Mouse (Mus musculus): ENCODE results near the gene Hnrnpf. TPM values are rescaled to one million over a fixed set of nuclear protein-coding genes. Genes with fewer than 3 reads are reported as not detected.

Hnrnpf gene
- total and polyA plus RNA-seq, 3 experiments: 598 to 1,196 (median 790) TPM

GRCm38 (mm10) chr6:117907979-117908355, 7.8 kb downstream of the Hnrnpf start:
- Histone ChIP-seq H3K4me1 (ENCODE audit: control insufficient read depth in 1 of 2, insufficient read depth in 2 of 2) (peaks cover 2 to 40% of the 10 kb centered on the region in 2 experiments; a peak in 3 of 4 replicates), H3K9ac (ENCODE audit: insufficient read depth, low read depth) (peak overlapping the region; percentile 92), H3K4me3 (replicated peaks in 1 of 3; ENCODE audit: low read depth in 2 of 3, low read length in 2 of 3, poor library complexity in 1 of 3) (peak overlapping the region; percentile 86 to 99 (median 96)), H3K27ac (ENCODE audit: insufficient read depth, low read depth) (peak overlapping the region; percentile 54), H3K27me3 (replicated peaks) (no peaks in the 10 kb centered on the region), H3K79me2 (replicated peaks; ENCODE audit: control insufficient read depth, extremely low read depth, insufficient read depth, poor library complexity, severe bottlenecking) (peaks cover 86% of the 10 kb centered on the region), H3K9me3 (replicated peaks; ENCODE audit: low read length) (no peaks in the 10 kb centered on the region), H3K36me3 (replicated peaks in 1 of 2; ENCODE audit: control insufficient read depth in 1 of 2, insufficient read depth in 1 of 2, low read length in 1 of 2) (peaks cover 0 to 12% of the 10 kb centered on the region in 2 experiments), H3K4me2 (ENCODE audit: insufficient read depth, low read depth, poor library complexity, severe bottlenecking) (peak overlapping the region; percentile 82)
- DNase-seq (ENCODE audit: extremely low read depth): no peak
- TF ChIP-seq E2F4 (IDR thresholded peaks at IDR 0.05; ENCODE audit: insufficient replicate concordance, low read depth, low read length): no peak
- TF ChIP-seq POLR2AphosphoS2 (IDR thresholded peaks at IDR 0.05; ENCODE audit: low read depth, low read length): peak; percentile 11; the same call in 1 of the 2 replicates
- 0 out of 2 replicates have a peak, but pooled peaks have one; percentile 43 for TF ChIP-seq SIN3A (IDR thresholded peaks at IDR 0.05; ENCODE audit: low read length)
- in situ Hi-C loops (cut with MboI; ENCODE audit: low pct_ligation_motif_present, low pct_unique_long_range_greater_than_20kb, low sequenced_read_pairs) (no loop called here), dilution Hi-C loops (cut with MboI; ENCODE audit: extremely low pct_ligation_motif_present, extremely low pct_unique_long_range_greater_than_20kb, low sequenced_read_pairs) (no loop called here)

DNA sequence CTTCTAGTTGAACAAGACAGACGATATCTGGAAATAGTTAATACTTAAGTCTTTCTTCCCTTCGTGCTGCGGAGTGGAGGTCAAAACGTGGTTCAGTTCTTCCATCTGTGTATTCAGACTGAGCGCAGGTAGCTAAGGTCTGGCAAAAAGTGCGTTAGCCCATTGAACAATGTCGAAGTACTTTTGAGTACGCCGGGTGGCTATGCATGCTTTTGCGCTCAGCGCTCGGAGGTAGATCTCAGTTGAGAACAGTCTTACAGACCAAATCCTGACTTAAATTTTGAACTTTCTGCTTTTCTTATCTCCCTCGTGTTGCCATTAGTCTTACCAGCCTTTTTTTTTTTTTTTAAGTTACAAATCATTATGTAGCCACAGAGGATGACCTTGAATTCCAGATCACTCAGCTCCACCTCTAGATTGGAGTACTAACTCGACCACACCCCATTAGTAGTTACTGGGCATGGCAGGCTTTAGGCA, 8.3 kb downstream of the Hnrnpf start:
- H3K4me1 ChIP-seq (ENCODE audit: control insufficient read depth in 1 of 2, insufficient read depth in 2 of 2): peaks cover 2 to 42% of the 10 kb centered on the region in 2 experiments; a peak in 3 of 4 replicates
- in situ Hi-C loops (cut with MboI; ENCODE audit: low pct_ligation_motif_present, low pct_unique_long_range_greater_than_20kb, low sequenced_read_pairs): no loop called here
- peak overlapping the region; percentile 92 for H3K9ac ChIP-seq (ENCODE audit: insufficient read depth, low read depth)

DNA sequence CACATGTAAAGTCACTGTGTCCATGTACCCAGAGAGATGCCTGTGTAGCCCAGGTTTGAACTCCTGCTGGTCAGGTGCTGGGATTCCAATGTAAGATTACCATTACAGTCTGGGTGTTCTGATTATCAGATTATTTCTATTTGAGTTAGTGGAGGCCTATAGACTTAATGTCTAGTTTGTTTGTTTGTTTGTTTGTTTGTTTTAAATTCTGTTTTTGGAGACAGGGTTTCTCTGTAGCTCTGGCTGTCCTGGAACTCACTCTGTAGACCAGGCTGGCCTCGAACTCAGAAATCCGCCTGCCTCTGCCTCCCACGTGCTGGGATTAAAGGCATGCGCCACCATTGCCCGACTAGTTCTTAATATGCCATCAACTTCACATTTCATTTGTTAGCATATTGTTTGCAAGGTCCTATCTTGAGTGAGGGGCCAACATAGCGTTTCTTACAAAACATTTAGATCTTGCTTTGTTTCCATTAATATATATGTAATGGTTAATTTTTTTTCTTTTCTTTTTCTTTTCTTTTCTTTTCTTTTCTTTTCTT, 10.1 kb downstream of the Hnrnpf start:
- dilution Hi-C loops (cut with MboI; ENCODE audit: extremely low pct_ligation_motif_present, extremely low pct_unique_long_range_greater_than_20kb, low sequenced_read_pairs) (no loop called here), in situ Hi-C loops (cut with MboI; ENCODE audit: low pct_ligation_motif_present, low pct_unique_long_range_greater_than_20kb, low sequenced_read_pairs) (loop anchor here (10.0 kb wide), 1 partner anchor 45 kb away; the partner anchor contains the start of gene Zfp239)
- Histone ChIP-seq H3K27ac (ENCODE audit: insufficient read depth, low read depth) (no peak overlapping the region), H3K4me1 (ENCODE audit: control insufficient read depth in 1 of 2, insufficient read depth in 2 of 2) (peaks cover 0 to 44% of the 10 kb centered on the region in 2 experiments; a peak in 2 of 4 replicates), H3K9ac (ENCODE audit: insufficient read depth, low read depth) (peak overlapping the region; percentile 92; the same call in 1 of the 2 replicates), H3K36me3 (replicated peaks in 1 of 2; ENCODE audit: control insufficient read depth in 1 of 2, insufficient read depth in 1 of 2, low read length in 1 of 2) (peaks cover 0 to 22% of the 10 kb centered on the region in 2 experiments), H3K4me3 (replicated peaks in 1 of 3; ENCODE audit: low read depth in 2 of 3, low read length in 2 of 3, poor library complexity in 1 of 3) (peak overlapping the region in 2 of 3 experiments; percentile 4 to 99), H3K79me2 (replicated peaks; ENCODE audit: control insufficient read depth, extremely low read depth, insufficient read depth, poor library complexity, severe bottlenecking) (peaks cover 91% of the 10 kb centered on the region), H3K9me3 (replicated peaks; ENCODE audit: low read length) (no peaks in the 10 kb centered on the region), H3K27me3 (replicated peaks) (no peaks in the 10 kb centered on the region), H3K4me2 (ENCODE audit: insufficient read depth, low read depth, poor library complexity, severe bottlenecking) (peak overlapping the region; percentile 81)
- no peak for DNase-seq (ENCODE audit: extremely low read depth)
- TF ChIP-seq MXI1 (IDR thresholded peaks at IDR 0.05; ENCODE audit: low read depth, low read length) (peak; percentile 51), MAX (IDR thresholded peaks at IDR 0.05; ENCODE audit: low read length) (peak; percentile 38; the same call in 1 of the 2 replicates), MYC (IDR thresholded peaks at IDR 0.05; ENCODE audit: low read depth, low read length) (peak; percentile 50; the same call in 1 of the 2 replicates), USF1 (IDR thresholded peaks at IDR 0.05; ENCODE audit: low read depth, low read length) (no peak)

More for the DNA sequence above, 8.3 kb downstream of the Hnrnpf start:
- dilution Hi-C loops (cut with MboI; ENCODE audit: extremely low pct_ligation_motif_present, extremely low pct_unique_long_range_greater_than_20kb, low sequenced_read_pairs): no loop called here
- DNase-seq (ENCODE audit: extremely low read depth): no peak
- H3K4me2 ChIP-seq (ENCODE audit: insufficient read depth, low read depth, poor library complexity, severe bottlenecking): peak overlapping the region; percentile 82
- H3K36me3 ChIP-seq (replicated peaks in 1 of 2; ENCODE audit: control insufficient read depth in 1 of 2, insufficient read depth in 1 of 2, low read length in 1 of 2): peaks cover 0 to 16% of the 10 kb centered on the region in 2 experiments
- H3K27ac ChIP-seq (ENCODE audit: insufficient read depth, low read depth): no peak overlapping the region
- H3K79me2 ChIP-seq (replicated peaks; ENCODE audit: control insufficient read depth, extremely low read depth, insufficient read depth, poor library complexity, severe bottlenecking): peaks cover 86% of the 10 kb centered on the region
- TF ChIP-seq MAFK (IDR thresholded peaks at IDR 0.05; ENCODE audit: insufficient replicate concordance, low read length) (no peak), MYC (IDR thresholded peaks at IDR 0.05; ENCODE audit: low read depth, low read length) (0 out of 2 replicates have a peak, but pooled peaks have one; percentile 15), ZNF384 (IDR thresholded peaks at IDR 0.05; ENCODE audit: low read depth, low read length) (peak; percentile 47; the same call in 1 of the 2 replicates), CHD1 (IDR thresholded peaks at IDR 0.05; ENCODE audit: low read depth, low read length) (0 out of 2 replicates have a peak, but pooled peaks have one; percentile 16), NELFE (IDR thresholded peaks at IDR 0.05; ENCODE audit: low read depth, low read length) (no peak; the same call in 1 of the 2 replicates)
- no peaks in the 10 kb centered on the region for H3K27me3 ChIP-seq (replicated peaks)
- H3K4me3 ChIP-seq (replicated peaks in 1 of 3; ENCODE audit: low read depth in 2 of 3, low read length in 2 of 3, poor library complexity in 1 of 3): peak overlapping the region; percentile 86 to 99 (median 96)
- H3K9me3 ChIP-seq (replicated peaks; ENCODE audit: low read length): no peaks in the 10 kb centered on the region

Measured in CH12.LX (cell line).